Mouse (Mus musculus): Measurements from ENCODE around the gene Antxr1. TPM values are rescaled to one million over a fixed set of nuclear protein-coding genes. Genes with fewer than 3 reads are reported as not detected.
A peak's percentile ranks its signal among the peaks of the same experiment; 100 is the strongest.

Antxr1 gene
- total RNA-seq, 2 experiments from 2014 or later: 46.8 to 61.4 TPM

DNA sequence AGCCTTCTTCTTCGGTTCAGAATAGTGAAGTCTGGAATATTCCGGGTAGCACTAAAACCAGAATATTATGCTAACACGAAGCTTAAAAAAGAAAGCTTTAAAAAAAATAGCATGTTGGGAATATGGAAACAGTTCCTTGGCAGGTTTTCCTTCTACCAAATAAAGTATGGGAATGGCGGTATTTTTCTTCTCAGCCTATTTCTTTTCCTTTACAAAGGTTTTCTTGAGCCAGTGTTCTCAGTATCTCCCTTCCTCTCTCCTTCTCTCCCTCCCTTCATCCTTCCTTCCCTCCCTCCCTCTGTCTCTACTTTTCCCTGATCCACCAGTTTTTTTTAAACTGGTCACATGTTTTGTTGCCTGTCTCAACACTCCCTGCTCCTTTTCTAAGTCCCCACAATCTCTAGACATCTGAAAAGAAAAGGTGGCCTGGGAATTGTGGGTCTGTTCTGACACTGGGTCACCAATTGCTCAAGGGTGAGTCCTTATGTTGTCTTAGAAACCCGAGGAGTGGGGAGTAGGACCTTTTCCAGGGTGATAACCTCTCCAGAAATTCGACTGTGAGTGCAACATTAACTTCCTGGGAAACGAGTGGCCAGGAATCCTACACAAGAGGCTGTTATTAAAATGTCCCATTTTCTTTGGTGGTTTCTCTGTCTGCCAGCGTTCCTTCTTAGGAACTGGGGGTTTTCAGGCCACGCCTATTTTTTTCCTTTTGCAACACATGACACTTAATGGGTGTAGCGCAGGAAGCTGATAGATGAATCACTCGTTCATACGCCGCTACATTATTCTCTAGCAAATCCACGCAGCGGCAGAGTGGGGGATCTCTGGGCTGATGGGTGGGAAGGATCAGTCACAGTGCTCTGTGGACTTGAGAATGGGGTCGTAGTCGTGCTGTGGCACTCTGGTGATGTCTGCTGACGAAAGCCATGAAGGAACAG is 42.4 kb downstream of the Antxr1 start:
- no peak for DNase-seq

- DNase-seq: no peak
Observed at GRCm38 (mm10) chr6:87287251-87287650, 48.4 kb downstream of the Antxr1 start.

DNA sequence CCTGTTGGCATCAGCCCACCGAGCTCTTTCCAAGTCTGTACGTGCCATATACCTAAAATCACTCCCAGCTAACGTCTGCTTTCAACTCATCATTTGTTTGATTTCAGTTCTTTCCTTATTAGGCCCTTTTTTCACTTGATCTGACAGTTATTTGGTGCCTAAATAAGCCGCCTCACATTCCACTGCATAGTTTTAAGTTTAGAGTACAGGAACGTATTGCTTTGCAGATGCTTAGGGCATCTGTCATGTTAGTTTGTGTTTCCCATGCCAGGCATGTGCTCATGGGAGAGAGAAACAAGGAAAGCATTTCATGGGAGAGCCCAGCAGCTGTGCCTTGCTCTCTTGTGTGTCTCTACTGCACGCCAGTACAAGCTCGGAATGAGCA is 50.3 kb downstream of the Antxr1 start:
- DNase-seq: no peak

GRCm38 (mm10) chr6:87284716-87285364 is 50.8 kb downstream of the Antxr1 start:
- DNase-seq: no peak

DNA sequence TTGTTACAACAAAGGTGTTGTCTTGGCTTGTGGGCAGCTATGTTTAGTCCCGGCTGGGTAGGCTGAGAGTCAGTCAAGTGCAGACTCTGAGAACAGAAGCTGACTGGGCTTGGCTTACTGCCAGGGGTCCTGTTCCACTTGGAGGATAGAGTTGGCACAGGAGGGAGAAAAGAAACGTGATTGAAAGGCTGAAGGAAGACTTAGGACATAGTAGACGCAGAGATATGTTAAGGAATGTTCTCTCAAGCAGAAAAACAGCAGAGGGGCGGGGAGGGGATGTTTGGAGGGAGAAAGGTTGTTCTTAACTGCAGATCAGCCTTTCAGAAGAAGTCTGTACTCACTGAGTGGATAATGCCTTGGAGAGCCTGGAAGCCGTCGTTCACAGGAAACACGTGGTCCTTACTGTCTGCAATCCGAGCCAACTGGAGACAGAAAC is 53.3 kb downstream of the Antxr1 start:
- peak; percentile 66 for DNase-seq

- no peak for DNase-seq
Observed at GRCm38 (mm10) chr6:87281771-87282170, 53.9 kb downstream of the Antxr1 start.

DNA sequence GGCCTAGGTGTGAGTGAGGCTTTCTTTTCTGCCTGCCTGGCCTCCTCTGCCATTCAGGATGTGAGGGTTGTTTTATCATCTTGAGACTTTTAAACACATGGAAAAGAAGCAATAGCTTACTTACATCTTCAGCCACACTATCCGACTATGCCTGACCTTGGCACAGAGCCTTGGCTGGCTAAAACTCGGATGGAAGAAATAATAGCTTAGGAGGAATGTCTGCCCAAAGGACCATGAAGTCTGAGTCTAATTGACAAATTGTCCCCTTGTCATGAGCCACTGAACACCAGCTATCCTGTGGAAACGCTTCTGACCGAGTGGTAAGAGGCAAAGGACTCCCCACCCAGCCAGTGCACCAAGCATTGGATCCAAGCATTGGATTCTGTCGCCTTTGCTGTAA is 57.5 kb downstream of the Antxr1 start:
- no peak for DNase-seq

GRCm38 (mm10) chr6:87277527-87277926 is 58.1 kb downstream of the Antxr1 start:
- peak; percentile 48 for DNase-seq

GRCm38 (mm10) chr6:87276941-87277340 is 58.7 kb downstream of the Antxr1 start:
- peak; percentile 32 for DNase-seq

GRCm38 (mm10) chr6:87274779-87275178 is 60.8 kb downstream of the Antxr1 start:
- DNase-seq: no peak

GRCm38 (mm10) chr6:87273791-87274190 is 61.8 kb downstream of the Antxr1 start:
- DNase-seq: no peak

- DNase-seq: no peak
Observed at GRCm38 (mm10) chr6:87273141-87273540, 62.5 kb downstream of the Antxr1 start.

- DNase-seq: no peak
Observed at GRCm38 (mm10) chr6:87272202-87272601, 63.4 kb downstream of the Antxr1 start.

DNA sequence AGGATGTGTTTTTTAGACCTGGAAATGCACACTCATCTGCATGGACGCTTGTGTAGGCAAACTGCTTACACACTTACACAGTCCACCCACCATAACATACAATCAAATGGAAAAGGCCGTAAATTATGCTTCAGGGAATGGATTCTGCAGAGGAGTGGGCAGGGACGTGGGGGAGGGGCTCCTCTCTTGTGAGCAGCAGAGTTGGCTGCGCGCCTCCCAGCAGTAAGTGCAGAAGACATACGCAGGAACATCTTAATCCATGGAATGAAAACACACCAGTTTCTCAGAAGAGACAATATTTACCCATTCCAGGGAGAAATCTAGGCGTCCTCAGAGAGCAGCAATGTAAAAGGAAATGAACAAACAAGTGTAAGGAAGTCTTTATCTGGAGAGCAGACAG is 65.2 kb downstream of the Antxr1 start:
- no peak for DNase-seq

DNA sequence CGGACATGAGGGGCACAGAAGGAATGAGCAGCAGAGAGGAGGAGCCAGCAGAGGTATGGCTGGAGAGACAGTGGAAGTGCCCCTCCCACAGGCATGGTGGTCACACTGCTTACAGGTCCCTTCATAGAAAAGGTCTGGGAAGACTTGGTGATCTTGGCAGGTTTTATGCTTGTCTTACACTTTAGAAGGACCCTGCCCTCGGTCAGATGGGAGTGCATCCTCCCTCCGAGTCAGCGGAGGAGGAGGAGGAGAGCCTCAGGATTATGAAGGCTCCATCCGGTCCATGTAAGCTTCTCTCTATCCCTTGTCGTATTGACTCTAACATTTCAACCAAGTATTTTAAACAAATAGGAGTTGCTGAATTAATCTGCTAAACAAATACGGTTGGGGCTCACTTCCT is 65.7 kb downstream of the Antxr1 start:
- no peak for DNase-seq

GRCm38 (mm10) chr6:87262666-87263065 is 73.0 kb downstream of the Antxr1 start:
- DNase-seq: no peak

GRCm38 (mm10) chr6:87258976-87259375 is 76.6 kb downstream of the Antxr1 start:
- DNase-seq: no peak

- peak; percentile 21 for DNase-seq
Observed at GRCm38 (mm10) chr6:87257981-87258775, 77.4 kb downstream of the Antxr1 start.

DNA sequence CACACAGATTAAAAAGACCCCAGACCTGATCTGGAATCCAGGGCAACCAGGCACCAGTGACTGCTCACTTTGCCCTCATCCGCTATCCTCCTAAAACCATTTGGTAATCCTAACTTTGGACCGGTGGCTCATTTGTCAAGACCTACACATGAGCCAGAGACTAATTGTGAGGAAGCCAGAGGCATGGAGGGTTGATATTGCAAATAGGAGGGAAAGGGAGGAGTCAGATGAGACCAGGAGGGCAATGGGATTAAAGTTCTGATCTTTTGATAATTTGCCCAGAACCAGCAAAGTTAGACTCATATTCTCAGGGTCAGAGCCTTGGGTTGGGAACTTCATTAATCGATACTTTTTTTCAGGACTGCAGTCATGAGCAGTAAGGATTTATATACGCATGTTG is 78.2 kb downstream of the Antxr1 start:
- no peak for DNase-seq

DNA sequence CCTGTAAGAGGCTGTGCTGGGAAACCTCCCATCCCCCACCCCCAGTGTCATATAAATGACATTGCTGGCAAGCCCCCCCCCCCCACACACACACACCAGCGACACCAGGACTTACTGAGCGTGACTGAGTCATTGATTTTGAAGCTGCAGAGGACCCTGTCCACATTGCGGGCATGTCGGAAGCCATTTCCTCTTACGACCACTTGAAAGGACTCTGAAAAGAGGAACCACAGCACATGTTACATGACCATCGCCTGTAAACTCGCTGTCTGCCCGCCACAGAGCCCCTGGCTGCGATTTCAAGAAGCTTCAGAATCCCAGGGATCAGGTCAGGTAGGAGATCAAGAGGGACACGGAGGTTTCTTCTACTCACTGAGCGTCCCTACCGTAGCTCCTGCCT is 80.0 kb downstream of the Antxr1 start:
- no peak for DNase-seq

DNA sequence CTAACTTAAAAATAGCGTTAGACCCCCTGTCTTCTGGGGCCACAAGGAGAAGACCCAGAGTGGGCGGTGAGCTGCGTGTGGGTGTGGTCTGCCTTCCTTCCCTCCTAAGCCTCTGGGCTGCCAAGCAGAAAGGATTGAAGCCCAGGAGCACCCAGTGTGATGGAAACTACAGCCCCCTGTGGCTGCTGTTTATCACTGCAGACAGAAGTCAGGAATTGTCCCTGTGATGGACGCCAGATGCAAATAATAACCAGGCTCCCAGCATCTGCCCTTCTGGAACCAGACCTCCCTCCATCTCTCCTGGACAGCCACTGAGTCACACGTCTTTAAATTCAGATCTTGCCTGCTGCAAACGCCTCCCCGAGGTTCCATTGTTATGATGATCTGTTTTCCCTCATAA is 80.9 kb downstream of the Antxr1 start:
- no peak for DNase-seq

- DNase-seq: no peak
Observed at GRCm38 (mm10) chr6:87251716-87252115, 83.9 kb downstream of the Antxr1 start.

GRCm38 (mm10) chr6:87250701-87251100 is 84.9 kb downstream of the Antxr1 start:
- no peak for DNase-seq

All from gastrocnemius, postnatal 10 days (tissue).